Mouse (Mus musculus): ENCODE results near the gene Arid4a. TPM values are rescaled to one million over a fixed set of nuclear protein-coding genes. Genes with fewer than 3 reads are reported as not detected.
A peak's percentile ranks its signal among the peaks of the same experiment; 100 is the strongest.

Arid4a gene
- polyA plus RNA-seq, 1 experiment: 17.8 TPM

DNA sequence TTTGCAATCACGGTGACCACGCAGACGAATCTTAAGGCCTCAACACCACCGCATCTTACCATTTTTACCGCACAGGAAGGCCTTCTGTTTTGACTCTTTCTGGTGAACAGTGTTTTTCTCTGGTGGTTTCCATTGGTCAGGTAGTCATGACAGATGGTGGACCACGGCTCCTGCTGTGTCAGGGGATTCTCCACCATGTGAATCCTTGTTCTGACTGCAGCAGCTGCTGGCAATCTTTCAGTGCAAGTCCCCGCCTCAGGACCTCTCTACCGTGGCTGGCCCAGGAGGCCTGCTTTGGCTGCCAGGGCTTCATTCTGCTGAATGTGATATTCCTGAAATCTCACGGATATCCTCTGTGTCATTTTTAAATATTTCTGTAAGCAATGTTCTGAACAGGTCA is 107.5 kb downstream of the Arid4a start:
- Histone ChIP-seq H3K27ac (ENCODE audit: insufficient read depth, low read length) (no peak overlapping the region), H3K4me3 (ENCODE audit: insufficient read depth, low read length) (no peak overlapping the region), H3K4me1 (ENCODE audit: control insufficient read depth, insufficient read depth, low read length) (no peaks in the 10 kb centered on the region)
- TF ChIP-seq CTCF (IDR thresholded peaks at IDR 0.05; ENCODE audit: extremely low read depth, insufficient read depth, low read length) (no peak), POLR2A (IDR thresholded peaks at IDR 0.05; ENCODE audit: extremely low read depth, insufficient read depth, low read length) (no peak)

DNA sequence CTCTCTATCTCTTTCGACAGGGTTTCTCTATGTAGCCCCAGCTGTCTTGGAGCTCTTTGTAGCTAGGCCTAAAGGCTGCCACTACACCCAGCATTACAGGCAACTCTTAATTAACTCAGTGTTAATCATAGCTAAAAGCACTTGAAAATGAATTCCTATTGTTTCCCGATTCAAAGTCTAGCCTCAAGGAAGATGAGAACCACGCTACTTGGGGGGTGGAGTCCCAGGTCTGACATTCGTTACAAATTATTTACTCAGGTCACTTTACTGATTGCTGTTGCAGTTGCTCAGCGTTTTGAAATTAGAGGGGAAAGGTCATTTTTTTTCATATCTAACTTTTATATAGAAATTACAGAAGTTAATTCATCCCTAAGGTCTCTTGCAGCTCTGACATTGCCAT is 119.8 kb downstream of the Arid4a start:
- peaks cover 2% of the 10 kb centered on the region; the same call in 1 of the 2 replicates for H3K4me1 ChIP-seq (ENCODE audit: control insufficient read depth, insufficient read depth, low read length)
- peak overlapping the region; percentile 82 for H3K4me3 ChIP-seq (ENCODE audit: insufficient read depth, low read length)
- H3K27ac ChIP-seq (ENCODE audit: insufficient read depth, low read length): no peak overlapping the region
- no peak for TF ChIP-seq POLR2A (IDR thresholded peaks at IDR 0.05; ENCODE audit: extremely low read depth, insufficient read depth, low read length)
- TF ChIP-seq CTCF (IDR thresholded peaks at IDR 0.05; ENCODE audit: extremely low read depth, insufficient read depth, low read length): no peak

DNA sequence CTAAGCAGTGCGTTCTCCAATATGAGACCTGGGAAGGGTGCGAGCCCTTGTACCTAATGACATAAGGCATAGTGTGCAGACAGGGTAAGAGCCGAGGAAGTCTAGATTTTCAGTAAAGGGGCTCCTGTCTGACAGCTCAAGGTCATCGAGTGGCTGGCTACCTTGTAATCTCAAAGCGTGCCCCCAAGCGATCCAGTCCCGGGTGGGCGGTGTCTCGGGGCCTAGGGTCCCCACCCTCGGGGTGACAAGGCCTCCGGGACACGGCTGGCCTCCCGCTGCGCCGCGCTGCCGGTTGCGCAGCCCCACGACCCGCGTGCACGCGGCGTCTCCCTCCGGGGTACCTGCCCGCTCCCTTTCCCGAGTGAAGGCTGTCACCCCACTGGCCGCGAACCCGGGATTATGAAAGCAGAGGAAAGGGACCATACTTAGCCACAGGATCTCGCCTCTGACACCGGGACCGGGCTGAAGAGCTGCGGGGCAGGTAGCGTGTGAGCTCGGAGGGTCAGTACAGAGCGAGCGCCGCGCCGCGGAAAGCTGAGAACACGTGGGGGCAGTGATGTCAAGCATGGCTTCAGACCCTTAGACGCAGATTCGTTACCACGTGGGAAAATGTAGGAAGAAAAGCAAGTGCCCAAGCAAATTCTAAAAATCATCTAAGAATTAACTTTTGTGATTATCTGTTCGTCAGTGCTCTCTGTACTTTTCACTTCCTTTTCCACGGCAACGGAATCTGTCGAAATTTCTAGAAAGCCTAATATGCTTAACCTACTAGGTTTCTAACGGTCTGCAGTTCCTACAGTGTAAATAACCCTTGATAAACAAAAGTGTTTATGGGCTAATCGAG is 120.6 kb downstream of the Arid4a start, which contains the start of the genes Timm9 and 2700049A03Rik:
Gene Timm9, minus strand, starts transcription at position 555 of the 844 bp plus-strand sequence.
Gene 2700049A03Rik, plus strand, starts transcription at position 719 of the 844 bp plus-strand sequence.
- H3K4me3 ChIP-seq (ENCODE audit: insufficient read depth, low read length): peak within 1 kb of the TSS; percentile 82
- TF ChIP-seq POLR2A (IDR thresholded peaks at IDR 0.05; ENCODE audit: extremely low read depth, insufficient read depth, low read length) (peak; percentile 92), CTCF (IDR thresholded peaks at IDR 0.05; ENCODE audit: extremely low read depth, insufficient read depth, low read length) (no peak)
- H3K27ac ChIP-seq (ENCODE audit: insufficient read depth, low read length): no peak within 1 kb of the TSS
- H3K4me1 ChIP-seq (ENCODE audit: control insufficient read depth, insufficient read depth, low read length): peaks cover 2% of the 10 kb centered on the region; the same call in 1 of the 2 replicates

DNA sequence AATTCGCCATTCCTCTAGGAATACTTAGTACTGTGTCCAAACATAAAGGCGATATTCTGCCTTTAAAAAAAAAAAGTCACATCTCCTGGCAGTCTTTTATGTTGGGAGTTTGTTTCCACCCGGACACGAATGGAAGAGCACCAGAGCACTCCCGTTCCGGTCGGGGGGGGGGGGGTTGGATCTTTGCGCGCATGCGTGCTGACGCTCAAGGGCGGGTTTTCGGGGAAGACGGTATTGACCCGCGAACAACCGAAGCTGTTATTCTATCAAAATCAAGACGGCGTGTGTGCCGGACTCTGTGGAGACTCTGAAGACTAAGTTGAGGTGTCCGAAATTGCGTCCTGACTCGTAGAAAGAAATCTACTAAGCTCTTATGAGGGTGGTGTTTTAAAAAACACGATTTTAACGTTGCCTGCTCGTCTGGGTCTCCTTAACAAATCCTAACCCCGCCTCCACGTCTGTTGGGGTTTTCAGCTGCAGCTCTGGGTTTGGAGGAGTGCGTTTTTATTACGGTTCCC is 121.2 kb downstream of the Arid4a start:
- Histone ChIP-seq H3K27ac (ENCODE audit: insufficient read depth, low read length) (no peak overlapping the region), H3K4me3 (ENCODE audit: insufficient read depth, low read length) (peak overlapping the region; percentile 82), H3K4me1 (ENCODE audit: control insufficient read depth, insufficient read depth, low read length) (peaks cover 2% of the 10 kb centered on the region; the same call in 1 of the 2 replicates)
- TF ChIP-seq CTCF (IDR thresholded peaks at IDR 0.05; ENCODE audit: extremely low read depth, insufficient read depth, low read length) (no peak), POLR2A (IDR thresholded peaks at IDR 0.05; ENCODE audit: extremely low read depth, insufficient read depth, low read length) (peak; percentile 61; the same call in 1 of the 2 replicates)

DNA sequence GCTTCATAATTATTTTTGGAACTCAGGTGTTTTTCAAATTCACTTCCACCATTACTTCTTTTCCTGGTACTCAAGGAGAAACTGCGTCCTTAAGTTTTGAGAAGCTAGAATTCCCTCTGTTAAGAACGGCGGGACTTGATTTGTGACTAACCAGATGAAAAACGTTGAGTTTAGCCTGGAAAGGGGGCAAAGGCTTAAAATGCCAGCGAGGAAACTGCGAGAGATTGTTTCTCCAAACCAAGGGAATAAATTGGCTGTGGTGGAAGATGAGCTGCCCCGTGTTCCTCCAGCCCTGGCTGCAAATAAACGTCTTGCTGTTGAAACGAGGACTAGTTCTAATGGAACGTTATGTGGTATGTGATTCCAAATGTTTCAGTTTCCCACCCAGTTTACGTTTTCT is 121.9 kb downstream of the Arid4a start:
- no peak overlapping the region for H3K27ac ChIP-seq (ENCODE audit: insufficient read depth, low read length)
- H3K4me3 ChIP-seq (ENCODE audit: insufficient read depth, low read length): peak overlapping the region; percentile 11; the same call in 1 of the 2 replicates
- H3K4me1 ChIP-seq (ENCODE audit: control insufficient read depth, insufficient read depth, low read length): peaks cover 2% of the 10 kb centered on the region; the same call in 1 of the 2 replicates
- TF ChIP-seq POLR2A (IDR thresholded peaks at IDR 0.05; ENCODE audit: extremely low read depth, insufficient read depth, low read length) (no peak), CTCF (IDR thresholded peaks at IDR 0.05; ENCODE audit: extremely low read depth, insufficient read depth, low read length) (no peak)

DNA sequence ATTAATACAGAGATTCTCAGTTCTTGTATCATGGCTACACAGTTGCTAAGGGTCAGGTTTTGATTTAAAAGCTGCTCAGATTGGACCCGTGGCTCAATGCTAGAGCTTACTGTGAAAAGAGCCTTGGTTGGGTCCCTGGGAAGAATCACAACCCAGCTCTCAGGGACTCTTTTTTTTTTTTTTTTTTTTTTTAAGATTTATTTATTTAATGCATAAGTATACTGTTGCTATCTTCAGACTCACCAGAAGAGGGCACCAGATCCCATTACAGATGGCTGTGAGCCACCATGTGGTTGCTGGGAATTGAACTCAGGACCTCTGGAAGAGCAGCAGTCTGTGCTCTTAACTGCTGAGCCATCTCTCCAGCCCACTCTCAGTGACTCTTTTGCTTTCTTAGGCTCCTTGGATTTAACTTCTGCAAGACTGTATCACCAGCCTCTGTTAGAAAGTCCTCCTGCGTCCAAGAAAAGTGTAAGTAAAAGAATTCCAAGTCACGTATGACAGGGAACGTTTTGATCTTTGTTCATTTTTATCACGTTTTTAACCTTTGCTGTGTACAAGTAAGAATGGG is 123.6 kb downstream of the Arid4a start:
- no peak overlapping the region for H3K4me3 ChIP-seq (ENCODE audit: insufficient read depth, low read length)
- no peak overlapping the region for H3K27ac ChIP-seq (ENCODE audit: insufficient read depth, low read length)
- TF ChIP-seq POLR2A (IDR thresholded peaks at IDR 0.05; ENCODE audit: extremely low read depth, insufficient read depth, low read length) (no peak), CTCF (IDR thresholded peaks at IDR 0.05; ENCODE audit: extremely low read depth, insufficient read depth, low read length) (no peak)
- H3K4me1 ChIP-seq (ENCODE audit: control insufficient read depth, insufficient read depth, low read length): peaks cover 2% of the 10 kb centered on the region; the same call in 1 of the 2 replicates

DNA sequence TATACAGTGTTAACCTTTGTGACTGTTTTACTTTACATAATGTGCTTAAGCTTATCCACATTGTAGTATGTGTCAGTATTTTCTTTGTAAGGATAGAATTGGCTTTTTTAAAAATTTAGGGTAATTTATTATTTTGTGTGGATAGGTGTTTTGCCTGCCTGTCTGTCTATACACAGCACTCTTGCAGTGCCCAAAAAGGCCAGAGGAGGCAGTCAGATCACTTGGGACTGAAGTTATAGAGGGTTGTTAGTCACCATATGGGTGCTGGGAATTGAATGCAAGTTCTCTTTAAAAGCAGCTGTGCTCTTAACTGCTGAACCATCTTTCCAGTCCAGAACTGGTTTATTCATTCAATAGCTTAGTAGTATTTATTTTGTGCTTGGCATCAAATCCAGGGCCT is 125.4 kb downstream of the Arid4a start:
- no peak for TF ChIP-seq POLR2A (IDR thresholded peaks at IDR 0.05; ENCODE audit: extremely low read depth, insufficient read depth, low read length)
- TF ChIP-seq CTCF (IDR thresholded peaks at IDR 0.05; ENCODE audit: extremely low read depth, insufficient read depth, low read length): no peak
- Histone ChIP-seq H3K4me3 (ENCODE audit: insufficient read depth, low read length) (no peak overlapping the region), H3K4me1 (ENCODE audit: control insufficient read depth, insufficient read depth, low read length) (no peaks in the 10 kb centered on the region), H3K27ac (ENCODE audit: insufficient read depth, low read length) (no peak overlapping the region)

DNA sequence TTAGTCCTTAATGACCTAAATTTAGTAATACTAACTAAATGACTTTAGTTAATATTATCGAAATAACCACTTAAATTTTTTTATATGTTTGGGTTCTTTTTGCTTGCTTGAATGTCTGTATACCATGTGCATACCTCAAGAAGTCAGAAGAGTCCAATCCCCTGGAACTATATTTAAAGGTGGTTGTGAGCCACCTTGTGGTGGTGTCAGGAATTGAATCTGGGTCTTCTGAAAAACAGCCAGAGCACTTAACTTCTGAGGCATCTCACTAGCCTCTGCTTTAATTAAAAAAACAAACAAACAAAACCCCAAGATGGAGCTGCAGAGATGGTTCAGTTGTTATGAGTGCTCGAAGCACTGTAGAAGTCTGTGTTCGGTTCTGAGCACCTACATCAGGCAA is 131.9 kb downstream of the Arid4a start:
- no peak for TF ChIP-seq POLR2A (IDR thresholded peaks at IDR 0.05; ENCODE audit: extremely low read depth, insufficient read depth, low read length)
- TF ChIP-seq CTCF (IDR thresholded peaks at IDR 0.05; ENCODE audit: extremely low read depth, insufficient read depth, low read length): peak; percentile 34; the same call in 1 of the 2 replicates
- Histone ChIP-seq H3K4me3 (ENCODE audit: insufficient read depth, low read length) (no peak overlapping the region), H3K4me1 (ENCODE audit: control insufficient read depth, insufficient read depth, low read length) (no peaks in the 10 kb centered on the region), H3K27ac (ENCODE audit: insufficient read depth, low read length) (no peak overlapping the region)

Other genes starting within 250 kb of the Arid4a start
- 27.6 and 29.9 TPM in 2 replicates for gene Frmd6, start 190.5 kb upstream of the Arid4a start, polyA plus RNA-seq (2012; rRNA removed)
- gene Actr10, start 78.1 kb upstream of the Arid4a start, polyA plus RNA-seq (2012; rRNA removed): 82.0 and 82.2 TPM in 2 replicates
- gene Psma3, start 41.4 kb upstream of the Arid4a start, polyA plus RNA-seq (2012; rRNA removed): 175 and 184 TPM in 2 replicates
- gene Tomm20l, start 95.4 kb downstream of the Arid4a start, polyA plus RNA-seq (2012; rRNA removed): not detected in 2 replicates
- gene Timm9, start 120.7 kb downstream of the Arid4a start, polyA plus RNA-seq (2012; rRNA removed): 78.9 and 85.0 TPM in 2 replicates
- gene 2700049A03Rik, start 120.9 kb downstream of the Arid4a start, polyA plus RNA-seq (2012; rRNA removed): 5.3 and 5.5 TPM in 2 replicates